Mouse (Mus musculus) hindbrain, embryonic 10.5 days (tissue): ENCODE data around the gene Epn2. TPM values are rescaled to one million over a fixed set of nuclear protein-coding genes. Genes with fewer than 3 reads are reported as not detected.
A peak's percentile ranks its signal among the peaks of the same experiment; 100 is the strongest.
"Not testable (repeated sequence)": the region's sequence is repeated elsewhere in the genome, so short reads cannot be mapped to it uniquely, and the experiment has no call there.

Source experiments
- DNase-seq: peaks from one replicate; pipeline ENCODE4 v3.0.0-alpha.2; 2017; ENCODE audit warnings: low spot score
- H3K27ac ChIP-seq: fragments of 300-500 bp; sonication (generic); 2 replicates; pipeline ENCODE4 v1.5.1; 2016; ENCODE audit warnings: mild to moderate bottlenecking, moderate library complexity
- H3K27me3 ChIP-seq: fragments of 300-500 bp; sonication (generic); 2 replicates; pipeline ENCODE4 v1.6.1; 2016; ENCODE audit warnings: mild to moderate bottlenecking; ENCODE audit not compliant: poor library complexity, insufficient read depth, severe bottlenecking
- H3K36me3 ChIP-seq: fragments of 300-500 bp; sonication (generic); 2 replicates; pipeline ENCODE4 v1.6.1; 2016; ENCODE audit warnings: mild to moderate bottlenecking, moderate library complexity
- H3K4me1 ChIP-seq: fragments of 300-500 bp; sonication (generic); replicated peaks from 2 replicates; pipeline ENCODE4 v1.6.1; 2016; ENCODE audit warnings: mild to moderate bottlenecking
- H3K4me3 ChIP-seq: fragments of 300-500 bp; sonication (generic); 2 replicates; pipeline ENCODE4 v1.5.1; 2016; ENCODE audit warnings: mild to moderate bottlenecking, moderate library complexity
- H3K9me3 ChIP-seq: fragments of 300-500 bp; sonication (generic); 2 replicates; pipeline ENCODE4 v1.6.1; 2016; ENCODE audit warnings: mild to moderate bottlenecking, moderate library complexity
- WGBS: fragments of 180-500 bp; shearing (Covaris S2); methylation state at CpG from one replicate; pipeline ENCODE4 v1.1.7; 2016; 5-methylcytosine and 5-hydroxymethylcytosine counted together
- polyA plus RNA-seq: library from polyadenylated mRNA; unstranded; fragments of >200 nt; fragmentation: Nextera tagmentation; extraction: Ambion mirVana; gene quantifications from 2 replicates; pipeline ENCODE4 v1.2.1, GENCODE M21; 2016

Gene Epn2
- polyA plus RNA-seq, 1 experiment from 2014 or later, result 25.7 TPM

- Histone ChIP-seq H3K4me1 (0 out of 2 replicates have a peak, but pooled peaks cover 1% of the 10 kb centered on the region), H3K27me3 (no peaks in the 10 kb centered on the region), H3K27ac (no peak overlapping the region), H3K9me3 (no peaks in the 10 kb centered on the region; the same call in 1 of the 2 replicates), H3K36me3 (no peaks in the 10 kb centered on the region), H3K4me3 (no peak overlapping the region)
- DNase-seq, result no peak
- 79% methylated on average over 4 of the region's 4 CpGs for WGBS
Measured at GRCm38 (mm10) chr11:61585421-61585820, 5.9 kb upstream of the Epn2 start.

GRCm38 (mm10) chr11:61584830-61585229 is 5.3 kb upstream of the Epn2 start:
- no peaks in the 10 kb centered on the region for H3K36me3 ChIP-seq
- 85% methylated on average over 4 of the region's 4 CpGs for WGBS

GRCm38 (mm10) chr11:61584096-61584495 is 4.6 kb upstream of the Epn2 start:
- H3K36me3 ChIP-seq, result no peaks in the 10 kb centered on the region
- H3K4me3 ChIP-seq, result no peak overlapping the region
- H3K27me3 ChIP-seq, result no peaks in the 10 kb centered on the region
- no peak overlapping the region for H3K27ac ChIP-seq
- no peaks in the 10 kb centered on the region; the same call in 1 of the 2 replicates for H3K9me3 ChIP-seq
- 83% methylated on average over 6 of the region's 6 CpGs for WGBS
- H3K4me1 ChIP-seq, result peaks cover 5% of the 10 kb centered on the region; the same call in 1 of the 2 replicates
- DNase-seq, result no peak

More at GRCm38 (mm10) chr11:61584830-61585229, 5.3 kb upstream of the Epn2 start:
- Histone ChIP-seq H3K27ac (no peak overlapping the region), H3K27me3 (no peaks in the 10 kb centered on the region), H3K4me1 (no peaks in the 10 kb centered on the region), H3K4me3 (no peak overlapping the region), H3K9me3 (no peaks in the 10 kb centered on the region; the same call in 1 of the 2 replicates)
- DNase-seq, result no peak

- not testable (repeated sequence) for DNase-seq, H3K9me3 ChIP-seq, H3K27ac ChIP-seq, H3K4me3 ChIP-seq, H3K36me3 ChIP-seq, H3K27me3 ChIP-seq
- 88% methylated on average over 4 of the region's 5 CpGs for WGBS
- peaks cover 18% of the 10 kb centered on the region for H3K4me1 ChIP-seq
Measured at GRCm38 (mm10) chr11:61582808-61583207, 3.3 kb upstream of the Epn2 start.

GRCm38 (mm10) chr11:61579878-61580381 is 443 bp upstream of the Epn2 start:
- Histone ChIP-seq H3K36me3 (peaks cover 9% of the 10 kb centered on the region), H3K27me3 (no peaks in the 10 kb centered on the region), H3K4me3 (peak overlapping the region; percentile 94), H3K9me3 (no peaks in the 10 kb centered on the region; the same call in 1 of the 2 replicates), H3K27ac (no peak overlapping the region), H3K4me1 (peaks cover 32% of the 10 kb centered on the region)
- DNase-seq, result no peak
- 87% methylated on average over 7 of the region's 7 CpGs for WGBS

GRCm38 (mm10) chr11:61578541-61578982 is 925 bp downstream of the Epn2 start:
- Histone ChIP-seq H3K36me3 (peaks cover 9% of the 10 kb centered on the region), H3K4me3 (peak overlapping the region; percentile 94), H3K4me1 (peaks cover 39% of the 10 kb centered on the region), H3K27me3 (no peaks in the 10 kb centered on the region), H3K27ac (peak overlapping the region; percentile 94), H3K9me3 (no peaks in the 10 kb centered on the region; the same call in 1 of the 2 replicates)
- 1% methylated on average over 17 of the region's 17 CpGs for WGBS
- no peak for DNase-seq

- H3K27ac ChIP-seq, result no peak overlapping the region
- DNase-seq, result no peak
- H3K4me1 ChIP-seq, result peaks cover 39% of the 10 kb centered on the region
- 8% methylated on average over 5 of the region's 5 CpGs for WGBS
- H3K36me3 ChIP-seq, result peaks cover 9% of the 10 kb centered on the region
- no peaks in the 10 kb centered on the region for H3K27me3 ChIP-seq
- no peaks in the 10 kb centered on the region; the same call in 1 of the 2 replicates for H3K9me3 ChIP-seq
- peak overlapping the region; percentile 94 for H3K4me3 ChIP-seq
Measured at GRCm38 (mm10) chr11:61577991-61578390, 1.5 kb downstream of the Epn2 start.

GRCm38 (mm10) chr11:61577349-61577748 is 2.1 kb downstream of the Epn2 start:
- peak overlapping the region; percentile 94; the same call in 1 of the 2 replicates for H3K4me3 ChIP-seq

GRCm38 (mm10) chr11:61573266-61573665 is 6.2 kb downstream of the Epn2 start:
- Histone ChIP-seq H3K36me3 (peaks cover 16% of the 10 kb centered on the region), H3K27me3 (no peaks in the 10 kb centered on the region), H3K4me3 (no peak overlapping the region), H3K9me3 (no peaks in the 10 kb centered on the region), H3K27ac (no peak overlapping the region), H3K4me1 (peaks cover 26% of the 10 kb centered on the region)
- WGBS, result 93% methylated on average over 4 of the region's 4 CpGs
- no peak for DNase-seq

More at GRCm38 (mm10) chr11:61577349-61577748, 2.1 kb downstream of the Epn2 start:
- no peaks in the 10 kb centered on the region; the same call in 1 of the 2 replicates for H3K9me3 ChIP-seq
- no peak for DNase-seq
- peaks cover 9% of the 10 kb centered on the region for H3K36me3 ChIP-seq
- H3K4me1 ChIP-seq, result peaks cover 39% of the 10 kb centered on the region
- H3K27me3 ChIP-seq, result no peaks in the 10 kb centered on the region
- H3K27ac ChIP-seq, result no peak overlapping the region

- H3K4me1 ChIP-seq, result peaks cover 9% of the 10 kb centered on the region
- H3K27ac ChIP-seq, result no peak overlapping the region
- DNase-seq, result no peak
- H3K4me3 ChIP-seq, result no peak overlapping the region
- WGBS, result 93% methylated on average over 3 of the region's 3 CpGs
- no peaks in the 10 kb centered on the region for H3K27me3 ChIP-seq
- no peaks in the 10 kb centered on the region for H3K9me3 ChIP-seq
- peaks cover 11% of the 10 kb centered on the region; the same call in 1 of the 2 replicates for H3K36me3 ChIP-seq
Measured at GRCm38 (mm10) chr11:61571225-61571624, 8.3 kb downstream of the Epn2 start.

GRCm38 (mm10) chr11:61569671-61570070 is 9.8 kb downstream of the Epn2 start:
- no peaks in the 10 kb centered on the region for H3K9me3 ChIP-seq
- H3K4me1 ChIP-seq, result peaks cover 4% of the 10 kb centered on the region
- H3K36me3 ChIP-seq, result peaks cover 7% of the 10 kb centered on the region; the same call in 1 of the 2 replicates
- WGBS, result 90% methylated on average over 1 of the region's 1 CpGs
- no peak overlapping the region for H3K4me3 ChIP-seq
- no peak overlapping the region for H3K27ac ChIP-seq
- DNase-seq, result no peak
- H3K27me3 ChIP-seq, result no peaks in the 10 kb centered on the region

- H3K27me3 ChIP-seq, result no peaks in the 10 kb centered on the region
- DNase-seq, result no peak
- H3K4me1 ChIP-seq, result no peaks in the 10 kb centered on the region; the same call in 1 of the 2 replicates
- H3K36me3 ChIP-seq, result no peaks in the 10 kb centered on the region
- no peaks in the 10 kb centered on the region for H3K9me3 ChIP-seq
- no peak overlapping the region for H3K27ac ChIP-seq
- 98% methylated on average over 2 of the region's 2 CpGs for WGBS
- no peak overlapping the region for H3K4me3 ChIP-seq
Measured at GRCm38 (mm10) chr11:61564566-61564965, 14.9 kb downstream of the Epn2 start.

GRCm38 (mm10) chr11:61563939-61564338 is 15.5 kb downstream of the Epn2 start:
- Histone ChIP-seq H3K9me3 (no peaks in the 10 kb centered on the region), H3K27me3 (no peaks in the 10 kb centered on the region), H3K36me3 (no peaks in the 10 kb centered on the region), H3K4me3 (no peak overlapping the region), H3K27ac (no peak overlapping the region), H3K4me1 (no peaks in the 10 kb centered on the region; the same call in 1 of the 2 replicates)
- WGBS, result 87% methylated on average over 4 of the region's 4 CpGs
- DNase-seq, result no peak
